14 mouse cellular contexts compared by ENCODE assay signal in the genomic region with DNA sequence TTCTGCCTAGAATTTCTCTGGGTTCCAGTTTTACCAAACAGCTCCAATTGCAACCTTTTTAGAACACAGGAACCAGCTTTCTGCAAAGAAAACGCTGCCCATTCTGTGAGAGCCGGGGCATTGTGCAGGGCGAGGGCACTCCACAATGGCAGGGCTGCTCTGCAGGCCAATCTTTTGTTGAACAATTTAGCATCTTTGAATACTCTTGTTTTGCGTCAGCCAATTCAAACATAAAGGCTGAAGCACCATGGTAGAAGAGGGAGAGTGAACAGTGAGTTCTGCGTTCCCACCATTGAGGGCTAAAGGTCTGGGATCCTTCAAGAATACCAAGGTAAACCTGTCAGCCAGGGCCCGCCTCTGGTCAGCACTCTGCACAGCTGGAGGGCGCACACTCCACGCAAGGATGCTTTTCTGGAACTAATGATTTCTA. TPM values are rescaled to one million over a fixed set of nuclear protein-coding genes. Genes with fewer than 3 reads are reported as not detected.
DNase-seq lines count a peak whose midpoint lies in the region; ATAC-seq lines count a peak whose summit lies in the region.
"Had no signal": no experiment of that assay in that cellular context is flagged by ENCODE, and none has a peak within 500 bp of the region (broad histone marks: within the 10 kb centered on the region; RNA-seq: fewer than 3 reads in every experiment).

No protein-coding gene starts in this region.

- no peak overlapping the region for H3K4me2 ChIP-seq in kidney, embryonic 16.5 days (replicated peaks; ENCODE audit: low read depth, low read length)
- no peak overlapping the region for H3K4me2 ChIP-seq in forebrain, embryonic 16.5 days (ENCODE audit: low read length)
- H3K4me2 ChIP-seq in midbrain, embryonic 13.5 days (replicated peaks): no peak overlapping the region

- H3K4me1 ChIP-seq in kidney, embryonic 16.5 days (ENCODE audit: insufficient read depth, low read length): no peaks in the 10 kb centered on the region
- H3K4me1 ChIP-seq in forebrain, embryonic 16.5 days (replicated peaks; ENCODE audit: control insufficient read depth, insufficient read depth, low read length): peaks cover 9% of the 10 kb centered on the region
- H3K4me1 ChIP-seq in midbrain, embryonic 13.5 days (replicated peaks): peaks cover 42% of the 10 kb centered on the region

- no peak overlapping the region for H3K4me3 ChIP-seq in kidney, embryonic 16.5 days (ENCODE audit: low read length)
- H3K4me3 ChIP-seq in forebrain, embryonic 16.5 days (replicated peaks; ENCODE audit: low read length): no peak overlapping the region
- H3K4me3 ChIP-seq in midbrain, embryonic 13.5 days (replicated peaks): no peak overlapping the region
- H3K4me3 ChIP-seq: gastrocnemius, adult 2 months; layer of hippocampus, adult 2 months had no signal

- no peak overlapping the region for H3K9ac ChIP-seq in kidney, embryonic 16.5 days (replicated peaks; ENCODE audit: low read length)
- H3K9ac ChIP-seq in forebrain, embryonic 16.5 days (replicated peaks; ENCODE audit: low read depth, low read length): no peak overlapping the region
- no peak overlapping the region for H3K9ac ChIP-seq in midbrain, embryonic 13.5 days (replicated peaks)

- no peaks in the 10 kb centered on the region for H3K9me3 ChIP-seq in kidney, embryonic 16.5 days (ENCODE audit: low read length)
- H3K9me3 ChIP-seq in forebrain, embryonic 16.5 days (ENCODE audit: control insufficient read depth, low read length): no peaks in the 10 kb centered on the region
- no peaks in the 10 kb centered on the region for H3K9me3 ChIP-seq in midbrain, embryonic 13.5 days
- H3K9me3 ChIP-seq: G1E had no signal

- no peaks in the 10 kb centered on the region for H3K27me3 ChIP-seq in kidney, embryonic 16.5 days (ENCODE audit: insufficient read depth, low read length)
- 0 out of 2 replicates have a peak, but pooled peaks cover 2% of the 10 kb centered on the region for H3K27me3 ChIP-seq in forebrain, embryonic 16.5 days (replicated peaks; ENCODE audit: control insufficient read depth, insufficient read depth, low read length)
- H3K27me3 ChIP-seq in midbrain, embryonic 13.5 days: 0 out of 2 replicates have a peak, but pooled peaks cover 4% of the 10 kb centered on the region

- H3K36me3 ChIP-seq in kidney, embryonic 16.5 days (ENCODE audit: insufficient read depth, low read length): peaks cover 100% of the 10 kb centered on the region
- peaks cover 31% of the 10 kb centered on the region for H3K36me3 ChIP-seq in forebrain, embryonic 16.5 days (ENCODE audit: control insufficient read depth, insufficient read depth)
- H3K36me3 ChIP-seq in midbrain, embryonic 13.5 days: peaks cover 85% of the 10 kb centered on the region

- 69% methylated on average over 8 of the region's 8 CpGs for WGBS in kidney, embryonic 16.5 days
- WGBS in forebrain, embryonic 16.5 days: 9% methylated on average over 8 of the region's 8 CpGs
- 9% methylated on average over 8 of the region's 8 CpGs for whole genome bisulfite sequencing in midbrain, embryonic 13.5 days

- ATAC-seq in kidney, embryonic 16.5 days (ENCODE audit: low FRiP score, low TSS enrichment): 0 out of 2 replicates have a peak, but pooled peaks have one; percentile 23
- peak; percentile 45 for ATAC-seq in forebrain, embryonic 16.5 days
- peak; percentile 59 for ATAC-seq in midbrain, embryonic 13.5 days
- ATAC-seq in erythroblast, adult 5-6 weeks (replicated peaks; ENCODE audit: low FRiP score, poor library complexity, severe bottlenecking): no peak

- no peak for DNase-seq in kidney, adult 18-20 months
- DNase-seq in embryo, embryonic 11 days: peak; percentile 57
- DNase-seq in frontal cortex, adult 2 months (ENCODE audit: extremely low spot score in 1 of 2, low spot score in 1 of 2): no peak
- DNase-seq in testis, postnatal 14 days (ENCODE audit: low spot score): no peak
- DNase-seq: cerebellum, adult 9-10 months; gastrocnemius, adult 2 months; kidney, adult 8-10 months; thymus, adult 2 months had no signal

- no peak overlapping the region for H3K27ac ChIP-seq in kidney, embryonic 16.5 days (ENCODE audit: low read length)
- no peak overlapping the region for H3K27ac ChIP-seq in forebrain, embryonic 16.5 days (ENCODE audit: low read length)
- H3K27ac ChIP-seq in midbrain, embryonic 13.5 days: peak overlapping the region; percentile 25
- H3K27ac ChIP-seq: gastrocnemius, adult 2 months; layer of hippocampus, adult 2 months had no signal

RNA-seq across cellular contexts. Expression of a gene that starts 17.9 kb away (rescaled TPM):
- 22.2 and 24.5 TPM in 2 replicates for polyA plus RNA-seq in kidney, embryonic 16.5 days (2015; fragmentation: Nextera tagmentation; extraction: Ambion mirVana)
- 13.7 and 13.8 TPM in 2 replicates for polyA plus RNA-seq in forebrain, embryonic 16.5 days (2015; fragmentation: Nextera tagmentation; extraction: Ambion mirVana)
- 17.6 and 19.7 TPM in 2 replicates for polyA plus RNA-seq in midbrain, embryonic 13.5 days (2015; fragmentation: Nextera tagmentation; extraction: Ambion mirVana)
- polyA plus RNA-seq in frontal cortex, adult 2 months (2012; rRNA removed): 9.9 and 12.3 TPM in 2 replicates
- total RNA-seq in erythroblast, adult 5-6 weeks (2015; ENCODE audit: low replicate concordance): 4.8 and 26.5 TPM in 2 replicates
- total RNA-seq in erythroblast, adult 5-6 weeks (2017; ENCODE audit: low replicate concordance): 9.0 and 17.6 TPM in 2 replicates

RNA-seq across cellular contexts. Expression of a gene that starts 58.5 kb away (rescaled TPM):
- polyA plus RNA-seq in kidney, embryonic 16.5 days (2015; fragmentation: Nextera tagmentation; extraction: Ambion mirVana): 15.8 and 18.9 TPM in 2 replicates
- 8.0 and 11.2 TPM in 2 replicates for polyA plus RNA-seq in forebrain, embryonic 16.5 days (2015; fragmentation: Nextera tagmentation; extraction: Ambion mirVana)
- polyA plus RNA-seq in midbrain, embryonic 13.5 days (2015; fragmentation: Nextera tagmentation; extraction: Ambion mirVana): 16.0 and 17.8 TPM in 2 replicates
- polyA plus RNA-seq in frontal cortex, adult 2 months (2012; rRNA removed): 26.5 and 27.8 TPM in 2 replicates
- 2.5 and 4.8 TPM in 2 replicates for total RNA-seq in erythroblast, adult 5-6 weeks (2015; ENCODE audit: low replicate concordance)
- total RNA-seq in erythroblast, adult 5-6 weeks (2017; ENCODE audit: low replicate concordance): 1.5 and 2.5 TPM in 2 replicates
